Mouse (Mus musculus) cerebellum, postnatal 25 days (tissue): ENCODE measurements around the gene Iqschfp.

ENCODE experiments used
- DNase-seq, 2 experiments: peaks; one replicate each; pipeline ENCODE4 v3.0.0; 2021; ENCODE audit warnings: mixed read lengths in 2 of 2

Gene Iqschfp

GRCm38 (mm10) chr3:68496513-68496912 lies 604.5 kb downstream of the Iqschfp start:
- no peak for DNase-seq

GRCm38 (mm10) chr3:68499532-68500152 lies 607.6 kb downstream of the Iqschfp start:
- DNase-seq, result no peak

- DNase-seq, result no peak
These were observed 612.8 kb downstream of the Iqschfp start for GRCm38 (mm10) chr3:68504838-68505237.

GRCm38 (mm10) chr3:68506769-68507318 lies 614.8 kb downstream of the Iqschfp start:
- DNase-seq, result no peak

- DNase-seq, result peak; percentile 72 to 82
These were observed 616.6 kb downstream of the Iqschfp start for GRCm38 (mm10) chr3:68508629-68509028.

GRCm38 (mm10) chr3:68510872-68511271 lies 618.8 kb downstream of the Iqschfp start:
- no peak for DNase-seq

- DNase-seq, result no peak
These were observed 619.7 kb downstream of the Iqschfp start for GRCm38 (mm10) chr3:68511744-68512143.

GRCm38 (mm10) chr3:68512327-68512726 lies 620.3 kb downstream of the Iqschfp start:
- DNase-seq, result no peak

- DNase-seq, result no peak
These were observed 621.5 kb downstream of the Iqschfp start for GRCm38 (mm10) chr3:68513340-68514119.

- DNase-seq, result no peak
These were observed 622.1 kb downstream of the Iqschfp start for GRCm38 (mm10) chr3:68514120-68514497.

- DNase-seq, result no peak
These were observed 622.7 kb downstream of the Iqschfp start for GRCm38 (mm10) chr3:68514717-68515116.

GRCm38 (mm10) chr3:68516393-68517081 lies 624.5 kb downstream of the Iqschfp start:
- no peak for DNase-seq

GRCm38 (mm10) chr3:68517236-68517635 lies 625.2 kb downstream of the Iqschfp start:
- DNase-seq, result no peak

- no peak for DNase-seq
These were observed 626.0 kb downstream of the Iqschfp start for GRCm38 (mm10) chr3:68518041-68518440.

- no peak for DNase-seq
These were observed 626.6 kb downstream of the Iqschfp start for GRCm38 (mm10) chr3:68518586-68518985.

- DNase-seq, result no peak
These were observed 633.4 kb downstream of the Iqschfp start for GRCm38 (mm10) chr3:68525361-68525878.

- no peak for DNase-seq
These were observed 634.4 kb downstream of the Iqschfp start for GRCm38 (mm10) chr3:68526416-68526815.

GRCm38 (mm10) chr3:68527182-68527581 lies 635.1 kb downstream of the Iqschfp start:
- no peak for DNase-seq

GRCm38 (mm10) chr3:68531908-68532307 lies 639.9 kb downstream of the Iqschfp start:
- DNase-seq, result no peak

- no peak for DNase-seq
These were observed 642.6 kb downstream of the Iqschfp start for GRCm38 (mm10) chr3:68534571-68535051.

- no peak for DNase-seq
These were observed 643.2 kb downstream of the Iqschfp start for GRCm38 (mm10) chr3:68535160-68535728.

GRCm38 (mm10) chr3:68536071-68536470 lies 644.0 kb downstream of the Iqschfp start:
- DNase-seq, result no peak

GRCm38 (mm10) chr3:68541688-68542087 lies 649.7 kb downstream of the Iqschfp start:
- no peak for DNase-seq
